Mouse (Mus musculus) liver, embryonic 16.5 days (tissue): ENCODE measurements at regions not wholly inside any gene's neighbourhood (a gene's known extent, or its start where the extent isn't known, plus 50 kb on each side); places are given as distances from the start of the nearest gene placed in this dataset.
"Not testable (repeated sequence)": the region's sequence is repeated elsewhere in the genome, so short reads cannot be mapped to it uniquely, and the experiment has no call there.

ENCODE experiments used
- ATAC-seq: fragments of 200-750 bp; cut with Nextera tagmentation; 2 replicates; pipeline ENCODE4 v1.8.0; 2017; ENCODE audit warnings: low read depth, mild to moderate bottlenecking, moderate number of reproducible peaks, moderate library complexity
- H3K27ac ChIP-seq: fragments of 300-500 bp; sonication (generic); 2 replicates; pipeline ENCODE4 v1.5.1; 2014; ENCODE audit warnings: mild to moderate bottlenecking, low read length
- H3K27me3 ChIP-seq: fragments of 300-500 bp; sonication (generic); 2 replicates; pipeline ENCODE4 v1.6.1; 2014; ENCODE audit warnings: low read depth, low read length, mixed read lengths; ENCODE audit not compliant: control insufficient read depth, insufficient read depth
- H3K36me3 ChIP-seq: fragments of 300-500 bp; sonication (generic); 2 replicates; pipeline ENCODE4 v1.6.1; 2014; ENCODE audit warnings: mild to moderate bottlenecking; ENCODE audit not compliant: control insufficient read depth, insufficient read depth
- H3K4me1 ChIP-seq: fragments of 300-500 bp; sonication (generic); 2 replicates; pipeline ENCODE4 v1.6.1; 2014; ENCODE audit warnings: low read depth, low read length, mixed read lengths; ENCODE audit not compliant: control insufficient read depth
- H3K4me2 ChIP-seq: fragments of 300-500 bp; sonication (generic); 2 replicates; pipeline ENCODE4 v1.6.1; 2014; ENCODE audit warnings: low read depth, low read length, mixed read lengths
- H3K4me3 ChIP-seq: fragments of 300-500 bp; sonication (generic); 2 replicates; pipeline ENCODE4 v1.5.1; 2014; ENCODE audit warnings: low read depth, mild to moderate bottlenecking, low read length
- H3K9ac ChIP-seq: fragments of 300-500 bp; sonication (generic); 2 replicates; pipeline ENCODE4 v1.6.1; 2014; ENCODE audit warnings: low read depth, low read length
- H3K9me3 ChIP-seq: fragments of 300-500 bp; sonication (generic); replicated peaks from 2 replicates; pipeline ENCODE4 v1.6.1; 2016; ENCODE audit warnings: low read length; ENCODE audit not compliant: control insufficient read depth
- WGBS: fragments of 180-500 bp; shearing (Covaris S2); extraction: QIAGEN DNeasy Blood & Tissue Kit; methylation state at CpG from one replicate; pipeline ENCODE4 v1.1.7; 2014; ENCODE audit not compliant: insufficient replicate concordance; 5-methylcytosine and 5-hydroxymethylcytosine counted together

DNA sequence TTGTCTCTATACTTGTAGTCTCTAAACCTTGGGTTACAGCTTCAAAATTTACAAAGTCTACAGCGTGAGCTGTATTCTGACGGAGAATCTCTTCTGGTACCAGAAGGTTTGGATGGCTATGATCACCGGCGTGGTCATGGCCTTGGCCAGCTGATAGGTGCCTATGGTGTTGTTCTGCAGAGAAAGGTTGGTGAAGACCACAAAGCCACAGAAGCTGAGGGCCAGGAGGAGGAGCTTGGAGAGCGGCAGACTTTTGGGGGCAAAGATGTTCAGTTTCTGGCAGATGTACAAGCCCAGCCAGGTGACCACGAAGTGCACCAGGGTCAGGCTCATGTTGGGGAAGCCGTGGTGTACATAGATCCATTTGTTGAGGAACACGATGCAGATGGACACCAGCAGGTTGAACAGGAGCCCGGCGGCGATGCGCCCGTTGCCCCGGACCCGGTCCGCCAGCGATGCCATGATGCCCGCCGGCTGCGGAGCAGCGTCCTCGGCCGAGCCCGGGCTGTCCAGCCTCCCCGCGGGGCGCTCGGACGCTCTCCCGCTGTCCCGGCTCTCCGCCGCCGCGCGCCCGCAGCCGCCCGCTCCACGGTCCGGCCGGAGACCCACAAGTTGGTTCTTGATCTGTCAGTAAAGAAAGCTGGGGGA is 257.3 kb upstream of the Castor2 start:
- 0 out of 2 replicates have a peak, but pooled peaks have one; percentile 21 for ATAC-seq
- H3K4me1 ChIP-seq, H3K36me3 ChIP-seq, H3K4me2 ChIP-seq, H3K27me3 ChIP-seq, H3K4me3 ChIP-seq, H3K9me3 ChIP-seq, H3K9ac ChIP-seq, H3K27ac ChIP-seq: not testable (repeated sequence)
- WGBS, result 62% methylated on average over 13 of the region's 42 CpGs

DNA sequence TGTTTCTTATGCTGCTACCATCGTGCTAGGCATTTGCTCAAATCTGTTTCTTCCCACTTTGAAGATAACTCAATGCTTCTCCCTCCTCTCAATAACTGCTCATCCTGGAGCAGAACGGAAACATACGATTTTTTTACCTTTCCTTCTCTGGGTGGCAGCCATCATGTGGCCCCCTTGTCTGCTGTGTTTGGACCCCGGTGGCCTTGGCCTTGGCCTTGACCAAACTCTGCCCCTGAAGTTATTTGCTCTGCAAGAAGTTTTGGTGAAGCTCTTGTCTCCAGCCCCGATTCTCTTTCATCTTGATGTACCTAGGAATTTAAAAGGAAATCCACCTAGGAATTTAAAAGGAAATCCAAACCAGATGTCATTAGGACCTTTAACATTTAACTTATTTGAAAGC is 261.2 kb upstream of the Castor2 start:
- no peaks in the 10 kb centered on the region for H3K27me3 ChIP-seq
- no peaks in the 10 kb centered on the region for H3K4me1 ChIP-seq
- no peak overlapping the region for H3K4me3 ChIP-seq
- H3K27ac ChIP-seq, result no peak overlapping the region
- H3K36me3 ChIP-seq, result no peaks in the 10 kb centered on the region
- no peaks in the 10 kb centered on the region for H3K9me3 ChIP-seq
- ATAC-seq, result no peak
- H3K4me2 ChIP-seq, result no peak overlapping the region
- WGBS, result 56% methylated on average over 5 of the region's 5 CpGs
- no peak overlapping the region for H3K9ac ChIP-seq

DNA sequence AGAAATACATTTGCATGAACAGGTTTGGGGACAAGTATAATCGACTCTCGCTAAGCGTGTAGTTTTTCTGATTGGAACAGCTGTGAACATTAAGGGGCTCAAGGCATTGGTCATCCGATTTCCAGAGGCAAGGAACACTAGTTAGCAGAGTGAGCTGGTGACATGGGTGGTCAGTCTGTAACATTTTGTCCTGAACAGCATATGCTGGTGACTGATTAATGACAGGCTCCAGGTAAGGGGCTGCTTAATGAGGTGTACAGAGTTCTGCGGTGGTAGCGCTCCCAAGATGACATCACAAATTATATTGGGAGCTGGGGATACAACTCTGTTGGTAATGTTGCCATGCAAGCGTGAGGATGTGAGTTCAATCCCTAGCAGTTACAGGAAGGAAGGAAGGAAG is 266.3 kb upstream of the Castor2 start:
- H3K9ac ChIP-seq, result no peak overlapping the region
- no peaks in the 10 kb centered on the region for H3K36me3 ChIP-seq
- no peaks in the 10 kb centered on the region for H3K27me3 ChIP-seq
- no peaks in the 10 kb centered on the region for H3K9me3 ChIP-seq
- H3K4me1 ChIP-seq, result no peaks in the 10 kb centered on the region
- no peak overlapping the region for H3K4me2 ChIP-seq
- no peak for ATAC-seq
- 66% methylated on average over 7 of the region's 7 CpGs for WGBS
- no peak overlapping the region for H3K27ac ChIP-seq
- H3K4me3 ChIP-seq, result no peak overlapping the region

DNA sequence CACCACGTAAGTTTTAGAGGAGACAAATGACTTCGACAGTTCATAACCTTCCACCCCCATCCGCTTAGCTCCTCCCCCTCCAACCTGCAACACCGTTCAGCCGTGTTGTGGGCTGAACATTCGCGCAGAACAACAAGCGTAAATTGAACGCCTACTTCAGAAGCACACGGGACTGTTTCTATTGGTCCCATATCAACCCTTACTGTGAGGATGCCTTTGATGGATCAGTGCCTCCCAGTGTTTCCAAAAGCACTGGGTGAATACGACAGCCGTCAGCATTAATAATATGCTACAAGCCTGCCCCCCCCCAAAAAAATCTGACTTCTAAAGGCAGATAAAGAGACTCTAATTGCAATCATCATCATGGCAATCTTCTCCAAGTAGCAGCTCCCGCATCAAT is 271.3 kb upstream of the Castor2 start:
- no peaks in the 10 kb centered on the region for H3K9me3 ChIP-seq
- ATAC-seq, result no peak
- H3K27ac ChIP-seq, result no peak overlapping the region
- no peak overlapping the region for H3K9ac ChIP-seq
- H3K36me3 ChIP-seq, result no peaks in the 10 kb centered on the region
- H3K4me3 ChIP-seq, result no peak overlapping the region
- no peaks in the 10 kb centered on the region for H3K27me3 ChIP-seq
- H3K4me1 ChIP-seq, result no peaks in the 10 kb centered on the region
- WGBS, result 76% methylated on average over 13 of the region's 13 CpGs
- H3K4me2 ChIP-seq, result no peak overlapping the region

DNA sequence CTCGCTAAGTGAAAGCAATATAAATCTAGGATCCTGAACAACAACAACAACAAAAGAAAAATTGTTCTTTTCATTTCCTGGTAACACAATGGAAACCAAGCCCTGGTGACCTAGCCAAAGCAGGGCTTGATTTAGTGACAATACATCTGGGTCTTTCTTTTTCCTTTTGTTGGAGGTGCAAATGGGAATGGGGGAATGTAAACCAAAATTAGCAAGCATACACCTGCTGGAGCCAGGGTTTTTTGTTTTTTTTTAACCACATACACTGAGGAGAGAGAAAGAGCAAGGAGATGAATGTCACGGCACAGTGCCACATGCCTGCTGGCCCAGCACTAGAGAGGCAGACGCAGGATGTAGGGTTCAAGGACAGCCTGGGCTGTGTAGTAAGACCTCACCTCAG is 275.6 kb upstream of the Castor2 start:
- H3K4me3 ChIP-seq, result no peak overlapping the region
- H3K9me3 ChIP-seq, result no peaks in the 10 kb centered on the region
- no peak overlapping the region for H3K27ac ChIP-seq
- 62% methylated on average over 3 of the region's 3 CpGs for WGBS
- H3K9ac ChIP-seq, result no peak overlapping the region
- no peak overlapping the region for H3K4me2 ChIP-seq
- no peaks in the 10 kb centered on the region for H3K4me1 ChIP-seq
- H3K36me3 ChIP-seq, result no peaks in the 10 kb centered on the region
- H3K27me3 ChIP-seq, result no peaks in the 10 kb centered on the region
- no peak for ATAC-seq

DNA sequence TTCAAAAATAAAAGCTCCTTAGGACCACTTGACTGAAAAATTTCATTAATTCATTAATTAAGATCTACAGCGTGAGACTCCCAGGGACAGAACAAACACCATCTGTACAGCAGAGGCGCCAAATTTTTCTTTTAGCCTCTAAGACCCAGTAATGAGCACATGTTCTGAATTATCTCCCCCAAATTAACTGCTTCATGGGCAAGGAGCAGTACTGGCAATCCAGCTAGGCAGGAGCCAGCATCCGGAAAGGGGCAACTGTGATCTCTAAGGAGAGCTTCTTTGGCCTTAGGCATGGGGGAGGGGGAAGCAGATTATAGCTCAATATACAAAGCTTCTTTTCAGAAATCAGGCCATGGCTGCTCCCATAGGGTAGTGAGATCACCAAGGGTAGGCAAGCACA is 278.2 kb upstream of the Castor2 start:
- Histone ChIP-seq H3K9me3 (no peaks in the 10 kb centered on the region), H3K36me3 (no peaks in the 10 kb centered on the region), H3K4me3 (no peak overlapping the region), H3K4me2 (no peak overlapping the region), H3K9ac (no peak overlapping the region), H3K27ac (no peak overlapping the region), H3K4me1 (no peaks in the 10 kb centered on the region), H3K27me3 (no peaks in the 10 kb centered on the region)
- 73% methylated on average over 3 of the region's 3 CpGs for WGBS
- no peak for ATAC-seq

DNA sequence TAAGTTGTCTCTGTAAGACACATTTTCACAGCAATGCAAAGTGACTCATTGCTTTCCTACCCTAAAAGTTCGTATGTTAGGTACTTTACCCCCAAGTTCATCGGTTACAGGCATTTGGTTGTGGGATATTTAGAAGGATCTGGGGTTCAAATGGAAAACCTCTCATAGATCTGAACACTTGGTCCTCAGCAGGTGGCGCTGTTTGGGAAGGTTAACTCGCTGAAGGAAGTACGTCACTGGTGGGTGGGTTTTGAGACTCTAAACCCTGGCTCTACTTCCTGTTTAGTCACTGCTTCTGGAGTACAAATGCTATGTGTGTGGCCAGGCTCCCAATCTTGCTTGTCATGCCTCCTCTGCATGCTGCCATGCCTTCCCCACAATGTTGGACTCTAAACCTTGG is 284.0 kb upstream of the Castor2 start:
- Histone ChIP-seq H3K4me2 (no peak overlapping the region), H3K27me3 (no peaks in the 10 kb centered on the region), H3K4me1 (no peaks in the 10 kb centered on the region), H3K36me3 (no peaks in the 10 kb centered on the region), H3K9ac (no peak overlapping the region), H3K4me3 (no peak overlapping the region), H3K9me3 (no peaks in the 10 kb centered on the region), H3K27ac (no peak overlapping the region)
- no peak for ATAC-seq
- WGBS, result 55% methylated on average over 5 of the region's 5 CpGs

DNA sequence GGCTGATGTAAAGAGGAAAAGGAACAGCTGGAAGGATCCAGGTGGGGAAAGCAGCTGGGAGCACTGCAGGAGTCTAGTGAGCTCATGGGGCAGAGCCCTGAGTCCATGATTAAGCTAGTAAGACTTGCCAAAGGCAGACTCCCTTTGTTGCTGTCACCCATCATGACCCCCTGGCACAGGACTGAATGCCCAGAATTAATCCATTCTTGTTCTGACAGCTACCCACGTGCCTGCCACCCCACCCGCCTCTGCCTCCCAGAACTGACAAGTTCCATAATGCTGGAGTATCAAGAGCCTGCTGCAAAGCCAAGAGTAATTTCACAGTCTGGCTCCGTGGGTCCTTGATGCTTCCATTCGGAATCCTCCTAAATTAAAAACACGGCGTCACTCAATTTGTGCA is 285.1 kb upstream of the Castor2 start:
- Histone ChIP-seq H3K27ac (no peak overlapping the region), H3K9ac (no peak overlapping the region), H3K9me3 (no peaks in the 10 kb centered on the region), H3K36me3 (no peaks in the 10 kb centered on the region), H3K4me2 (no peak overlapping the region), H3K4me1 (no peaks in the 10 kb centered on the region), H3K27me3 (no peaks in the 10 kb centered on the region), H3K4me3 (no peak overlapping the region)
- WGBS, result 59% methylated on average over 6 of the region's 6 CpGs
- no peak for ATAC-seq

DNA sequence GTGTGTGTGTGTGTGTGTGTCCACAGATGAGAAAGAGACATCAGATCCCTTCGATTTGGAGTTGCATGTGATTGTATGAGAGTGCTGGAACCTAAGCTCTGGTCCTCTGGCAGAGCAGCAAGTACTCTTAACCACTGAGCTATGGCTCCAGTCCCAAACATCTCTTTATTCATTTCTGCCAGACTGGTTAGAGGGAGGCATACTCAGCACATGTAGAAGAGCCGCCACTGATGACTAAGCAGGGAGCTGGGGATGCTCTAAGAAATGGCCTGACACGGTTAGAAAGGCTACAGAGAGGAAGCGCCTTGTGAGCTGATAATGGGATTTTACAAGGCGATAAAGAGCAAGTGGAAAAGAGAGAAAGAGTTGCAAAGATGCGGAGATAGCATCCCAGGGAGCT is 287.3 kb upstream of the Castor2 start:
- Histone ChIP-seq H3K9ac (no peak overlapping the region), H3K27me3 (no peaks in the 10 kb centered on the region), H3K27ac (no peak overlapping the region), H3K36me3 (no peaks in the 10 kb centered on the region), H3K4me2 (no peak overlapping the region), H3K9me3 (no peaks in the 10 kb centered on the region), H3K4me1 (no peaks in the 10 kb centered on the region), H3K4me3 (no peak overlapping the region)
- ATAC-seq, result no peak
- 35% methylated on average over 6 of the region's 6 CpGs for WGBS
